Mouse (Mus musculus): ENCODE data around the gene Kcnab1. TPM values are rescaled to one million over a fixed set of nuclear protein-coding genes. Genes with fewer than 3 reads are reported as not detected.

The Kcnab1 gene
- polyA plus RNA-seq, 1 experiment from 2014 or later: 1.6 TPM

- no peak for ATAC-seq
- no peak for TF ChIP-seq CTCF (IDR thresholded peaks at IDR 0.05; ENCODE audit: low read depth)
- H3K4me2 ChIP-seq (replicated peaks; ENCODE audit: low read depth): no peak overlapping the region
- no peaks in the 10 kb centered on the region for H3K27me3 ChIP-seq (replicated peaks; ENCODE audit: control insufficient read depth, insufficient read depth, low read length)
- H3K4me3 ChIP-seq (ENCODE audit: low read depth, low read length): no peak overlapping the region
- no peaks in the 10 kb centered on the region for H3K36me3 ChIP-seq (ENCODE audit: control insufficient read depth, insufficient read depth)
- H3K9me3 ChIP-seq (ENCODE audit: control insufficient read depth): no peaks in the 10 kb centered on the region
- 67% methylated on average over 7 of the region's 7 CpGs for WGBS
- no peak overlapping the region for H3K27ac ChIP-seq (ENCODE audit: low read depth, low read length)
- no peak overlapping the region for H3K9ac ChIP-seq (ENCODE audit: low read depth, low read length)
- H3K4me1 ChIP-seq (replicated peaks; ENCODE audit: control insufficient read depth, insufficient read depth, low read length): no peaks in the 10 kb centered on the region
Observed at GRCm38 (mm10) chr3:65187833-65188698, 78.9 kb downstream of the Kcnab1 start.

- Histone ChIP-seq H3K27ac (ENCODE audit: low read depth, low read length) (no peak overlapping the region), H3K27me3 (replicated peaks; ENCODE audit: control insufficient read depth, insufficient read depth, low read length) (no peaks in the 10 kb centered on the region), H3K9ac (ENCODE audit: low read depth, low read length) (no peak overlapping the region), H3K4me3 (ENCODE audit: low read depth, low read length) (no peak overlapping the region), H3K9me3 (ENCODE audit: control insufficient read depth) (no peaks in the 10 kb centered on the region), H3K36me3 (ENCODE audit: control insufficient read depth, insufficient read depth) (no peaks in the 10 kb centered on the region), H3K4me1 (replicated peaks; ENCODE audit: control insufficient read depth, insufficient read depth, low read length) (no peaks in the 10 kb centered on the region), H3K4me2 (replicated peaks; ENCODE audit: low read depth) (no peak overlapping the region)
- 65% methylated on average over 1 of the region's 1 CpGs for WGBS
- ATAC-seq: no peak
- TF ChIP-seq CTCF (IDR thresholded peaks at IDR 0.05; ENCODE audit: low read depth): no peak
Observed at GRCm38 (mm10) chr3:65200611-65201010, 91.4 kb downstream of the Kcnab1 start.

GRCm38 (mm10) chr3:65203361-65204117 is 94.4 kb downstream of the Kcnab1 start:
- no peaks in the 10 kb centered on the region for H3K27me3 ChIP-seq (replicated peaks; ENCODE audit: control insufficient read depth, insufficient read depth, low read length)
- no peak overlapping the region for H3K27ac ChIP-seq (ENCODE audit: low read depth, low read length)
- no peaks in the 10 kb centered on the region for H3K4me1 ChIP-seq (replicated peaks; ENCODE audit: control insufficient read depth, insufficient read depth, low read length)
- no peak overlapping the region for H3K9ac ChIP-seq (ENCODE audit: low read depth, low read length)
- no peaks in the 10 kb centered on the region for H3K36me3 ChIP-seq (ENCODE audit: control insufficient read depth, insufficient read depth)
- H3K9me3 ChIP-seq (ENCODE audit: control insufficient read depth): no peaks in the 10 kb centered on the region
- ATAC-seq: no peak
- TF ChIP-seq CTCF (IDR thresholded peaks at IDR 0.05; ENCODE audit: low read depth): no peak
- H3K4me3 ChIP-seq (ENCODE audit: low read depth, low read length): no peak overlapping the region
- 53% methylated on average over 8 of the region's 8 CpGs for WGBS
- no peak overlapping the region for H3K4me2 ChIP-seq (replicated peaks; ENCODE audit: low read depth)

- 84% methylated on average over 6 of the region's 6 CpGs for WGBS
- H3K4me2 ChIP-seq (replicated peaks; ENCODE audit: low read depth): no peak overlapping the region
- no peaks in the 10 kb centered on the region for H3K27me3 ChIP-seq (replicated peaks; ENCODE audit: control insufficient read depth, insufficient read depth, low read length)
- no peak for TF ChIP-seq CTCF (IDR thresholded peaks at IDR 0.05; ENCODE audit: low read depth)
- ATAC-seq: no peak
- no peaks in the 10 kb centered on the region for H3K4me1 ChIP-seq (replicated peaks; ENCODE audit: control insufficient read depth, insufficient read depth, low read length)
- H3K27ac ChIP-seq (ENCODE audit: low read depth, low read length): no peak overlapping the region
- H3K36me3 ChIP-seq (ENCODE audit: control insufficient read depth, insufficient read depth): no peaks in the 10 kb centered on the region
- no peak overlapping the region for H3K9ac ChIP-seq (ENCODE audit: low read depth, low read length)
- H3K4me3 ChIP-seq (ENCODE audit: low read depth, low read length): no peak overlapping the region
- no peaks in the 10 kb centered on the region for H3K9me3 ChIP-seq (ENCODE audit: control insufficient read depth)
Observed at GRCm38 (mm10) chr3:65204356-65205075, 95.3 kb downstream of the Kcnab1 start.

- H3K27me3 ChIP-seq (replicated peaks; ENCODE audit: control insufficient read depth, insufficient read depth, low read length): no peaks in the 10 kb centered on the region
- H3K4me1 ChIP-seq (replicated peaks; ENCODE audit: control insufficient read depth, insufficient read depth, low read length): no peaks in the 10 kb centered on the region
- H3K4me2 ChIP-seq (replicated peaks; ENCODE audit: low read depth): no peak overlapping the region
- H3K4me3 ChIP-seq (ENCODE audit: low read depth, low read length): no peak overlapping the region
- no peak overlapping the region for H3K9ac ChIP-seq (ENCODE audit: low read depth, low read length)
- TF ChIP-seq CTCF (IDR thresholded peaks at IDR 0.05; ENCODE audit: low read depth): no peak
- no peak overlapping the region for H3K27ac ChIP-seq (ENCODE audit: low read depth, low read length)
- H3K36me3 ChIP-seq (ENCODE audit: control insufficient read depth, insufficient read depth): no peaks in the 10 kb centered on the region
- no peaks in the 10 kb centered on the region for H3K9me3 ChIP-seq (ENCODE audit: control insufficient read depth)
- no peak for ATAC-seq
- whole genome bisulfite sequencing: 75% methylated on average over 8 of the region's 8 CpGs
Observed at GRCm38 (mm10) chr3:65205539-65206020, 96.4 kb downstream of the Kcnab1 start.

DNA sequence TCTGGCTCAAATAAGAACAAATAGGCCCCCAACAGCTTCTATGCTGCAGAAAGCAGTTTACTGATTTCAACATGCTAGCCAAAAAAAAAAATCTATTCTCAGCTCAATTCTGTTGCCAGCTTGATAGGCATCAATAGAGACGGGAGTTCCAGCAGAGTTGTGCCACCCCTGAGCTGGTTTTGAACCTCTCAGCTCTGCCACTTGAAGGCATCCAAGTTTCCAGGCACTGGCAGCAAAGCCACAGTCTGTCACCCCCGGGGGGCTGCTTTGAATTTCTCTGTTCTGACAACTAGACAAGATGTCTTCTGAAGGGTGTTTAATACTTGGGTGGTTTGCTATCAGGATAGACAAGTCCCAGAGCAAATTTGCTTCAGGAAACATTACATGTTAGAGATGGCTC is 104.5 kb downstream of the Kcnab1 start:
- 74% methylated on average over 2 of the region's 2 CpGs for WGBS
- H3K27ac ChIP-seq (ENCODE audit: low read depth, low read length): no peak overlapping the region
- no peak for TF ChIP-seq CTCF (IDR thresholded peaks at IDR 0.05; ENCODE audit: low read depth)
- no peaks in the 10 kb centered on the region for H3K36me3 ChIP-seq (ENCODE audit: control insufficient read depth, insufficient read depth)
- no peaks in the 10 kb centered on the region for H3K27me3 ChIP-seq (replicated peaks; ENCODE audit: control insufficient read depth, insufficient read depth, low read length)
- H3K4me2 ChIP-seq (replicated peaks; ENCODE audit: low read depth): no peak overlapping the region
- no peak overlapping the region for H3K4me3 ChIP-seq (ENCODE audit: low read depth, low read length)
- H3K9ac ChIP-seq (ENCODE audit: low read depth, low read length): no peak overlapping the region
- no peaks in the 10 kb centered on the region for H3K4me1 ChIP-seq (replicated peaks; ENCODE audit: control insufficient read depth, insufficient read depth, low read length)
- no peaks in the 10 kb centered on the region for H3K9me3 ChIP-seq (ENCODE audit: control insufficient read depth)
- no peak for ATAC-seq

Data from intestine, postnatal 0 days (tissue).